Mouse (Mus musculus) regulatory T cell (primary cell): ENCODE results near the gene Hes1.

Experiments
- in situ Hi-C: fragments of 300-600 bp; cut with MboI, MseI; formaldehyde crosslinking; loops from one replicate; pipeline ENCODE4 v1.15.1; 2025; ENCODE audit warnings: high pct_unique_total_duplicates

The Hes1 gene

DNA sequence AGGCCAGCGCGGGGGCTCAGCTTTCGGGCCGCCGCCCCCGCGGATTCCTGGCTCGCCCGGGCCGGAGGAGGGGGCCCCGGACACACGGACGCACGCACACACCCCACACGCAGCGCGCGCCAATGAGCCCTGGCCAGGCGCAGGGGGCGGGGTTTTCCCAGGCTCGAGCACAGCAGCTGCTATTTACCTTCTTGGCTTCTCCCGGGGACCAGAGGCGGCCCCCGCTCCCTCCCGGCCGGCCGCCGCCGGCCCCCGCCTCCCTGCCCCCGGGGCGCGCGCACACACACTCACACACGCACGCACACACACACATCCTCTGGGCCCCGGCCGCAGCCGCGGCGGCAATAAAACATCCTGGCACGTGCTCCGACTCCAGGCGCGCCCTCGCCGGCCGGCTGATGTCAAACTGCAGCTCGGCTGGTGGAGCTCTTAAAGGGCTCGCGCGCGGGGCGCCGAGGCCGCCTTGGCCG lies at the start of gene Hes1:
TSS of gene Hes1 (plus strand) at position 401 of the 470 bp plus-strand sequence.
- in situ Hi-C loops = no loop called here

DNA sequence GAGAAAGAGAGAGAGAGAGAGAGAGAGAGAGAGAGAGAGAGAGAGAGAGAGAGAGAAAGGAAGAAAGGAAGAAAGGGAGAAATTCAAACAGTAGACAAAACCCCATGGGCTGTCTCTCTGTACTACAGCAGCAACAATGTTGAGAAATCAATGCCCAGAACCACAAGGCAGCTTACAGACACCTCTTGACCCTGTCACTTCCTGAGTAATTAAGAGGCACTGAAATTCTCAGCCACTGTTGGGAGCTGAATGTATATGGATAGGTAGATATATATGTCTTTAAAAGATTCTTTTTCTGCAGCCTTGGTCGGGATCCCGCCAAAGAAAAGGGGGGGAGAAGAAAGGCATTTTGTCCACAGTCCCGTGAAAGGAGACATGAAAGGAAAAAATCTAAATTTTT lies 48.1 kb upstream of the Hes1 start:
- in situ Hi-C loops = no loop called here

DNA sequence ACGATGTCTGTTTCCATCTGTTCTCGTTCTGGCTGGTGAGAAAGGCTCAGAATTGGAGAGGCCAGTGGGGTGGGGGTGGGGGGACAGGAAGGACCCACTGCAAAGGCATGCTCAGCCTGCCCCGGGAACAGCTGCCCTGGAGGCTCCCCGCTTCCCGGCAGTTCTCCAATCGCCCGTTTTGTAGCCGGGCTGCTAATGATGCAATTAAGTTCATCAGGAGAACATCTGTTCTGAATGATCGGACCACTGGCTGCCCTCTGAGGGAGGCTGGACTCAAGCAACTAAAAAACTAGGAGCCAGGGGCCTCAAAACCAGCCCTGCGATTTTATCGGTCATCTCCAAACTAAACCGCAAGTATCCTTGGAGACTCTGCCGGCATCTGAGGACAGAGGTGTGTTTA lies 44.1 kb upstream of the Hes1 start:
- in situ Hi-C loops = no loop called here

DNA sequence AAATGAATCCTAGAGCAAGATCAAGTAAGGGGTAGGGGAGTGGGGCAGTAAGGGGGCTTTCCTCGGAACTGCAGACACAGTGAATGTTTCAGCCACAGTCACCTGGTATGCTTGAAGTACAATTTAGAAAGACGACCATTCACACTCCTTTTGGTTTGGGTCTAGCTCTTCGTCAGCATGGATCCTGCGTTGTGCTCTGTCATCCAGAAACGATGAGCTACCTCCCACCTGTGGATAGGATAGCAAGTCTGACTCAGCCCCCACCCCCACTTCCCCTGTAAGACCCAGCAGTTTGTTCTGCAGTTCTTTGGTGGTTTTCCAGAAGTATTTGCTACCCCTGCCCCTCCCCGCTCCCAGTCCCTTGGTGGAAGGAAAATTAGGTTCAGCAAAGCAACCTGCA lies 41.8 kb upstream of the Hes1 start:
- in situ Hi-C loops = no loop called here

DNA sequence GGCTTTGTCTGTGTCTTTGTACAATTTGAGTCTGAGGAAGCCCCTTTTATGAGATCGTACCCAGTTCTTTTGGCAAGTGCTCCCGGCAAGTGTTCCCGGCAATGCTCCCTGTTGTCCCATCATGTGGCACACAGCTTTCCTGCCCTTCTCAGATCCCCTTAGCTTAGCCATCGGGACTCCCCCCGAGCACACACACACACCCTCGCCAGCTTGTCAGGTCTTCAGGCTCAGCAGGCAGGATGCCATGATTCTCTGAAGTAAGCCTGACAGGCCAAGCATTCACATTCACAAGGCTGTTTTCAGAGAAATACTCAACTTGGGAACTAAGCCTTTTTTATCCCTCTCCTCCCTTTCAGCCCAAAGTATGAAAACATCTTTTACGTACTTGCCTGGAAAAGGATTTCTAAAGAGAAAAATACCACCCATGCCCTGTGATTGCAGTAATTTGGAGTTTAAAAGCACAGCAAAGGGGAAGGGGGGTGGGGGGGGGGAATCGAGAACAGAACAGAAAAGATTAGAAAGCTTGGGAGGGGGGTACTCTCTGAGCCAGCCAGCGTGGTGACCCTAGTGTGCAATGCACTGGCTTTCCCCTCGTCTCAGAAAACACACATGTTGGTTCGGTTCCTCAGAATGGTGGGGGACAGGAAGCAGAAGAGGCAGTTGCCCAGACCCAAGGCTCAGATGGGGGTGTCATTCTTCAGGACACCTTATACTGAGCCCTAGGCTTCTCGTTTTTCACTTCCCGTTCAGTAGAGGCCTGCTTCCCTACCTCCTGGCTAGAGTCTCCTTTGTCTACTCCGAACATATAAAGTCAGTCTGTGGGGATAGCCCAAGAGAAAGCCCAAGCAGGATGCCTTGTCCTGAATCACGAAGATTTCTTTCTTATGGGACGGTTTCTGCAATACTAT lies 41.0 kb upstream of the Hes1 start:
- in situ Hi-C loops = no loop called here

DNA sequence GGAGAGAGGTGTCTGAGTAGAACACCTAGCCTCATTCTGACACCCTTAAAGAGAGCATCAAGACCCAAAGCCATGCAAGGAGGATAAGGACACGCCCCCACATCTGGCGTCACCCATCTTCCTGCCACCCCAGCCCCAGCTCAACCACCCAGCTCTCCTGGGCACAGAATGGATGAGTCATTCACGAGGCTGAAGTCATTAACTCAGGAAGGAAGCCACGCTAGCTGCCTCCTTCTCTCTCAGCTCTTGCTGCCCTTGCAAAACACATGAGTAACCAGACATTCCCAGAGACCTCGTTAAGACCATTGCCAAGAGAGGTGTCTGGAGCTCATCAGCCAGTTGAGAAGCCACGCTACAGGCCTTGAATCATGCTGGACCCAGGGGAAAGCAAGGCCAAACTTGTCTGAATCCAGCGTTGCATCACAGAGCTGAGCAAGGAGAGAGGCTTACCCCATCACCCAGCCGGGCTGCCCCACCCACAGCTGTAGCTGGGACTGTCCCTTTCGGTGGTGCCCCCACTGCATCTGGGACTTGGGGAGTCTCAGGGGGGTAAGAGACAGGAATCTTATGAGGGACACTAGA lies 39.4 kb upstream of the Hes1 start:
- in situ Hi-C loops = no loop called here

DNA sequence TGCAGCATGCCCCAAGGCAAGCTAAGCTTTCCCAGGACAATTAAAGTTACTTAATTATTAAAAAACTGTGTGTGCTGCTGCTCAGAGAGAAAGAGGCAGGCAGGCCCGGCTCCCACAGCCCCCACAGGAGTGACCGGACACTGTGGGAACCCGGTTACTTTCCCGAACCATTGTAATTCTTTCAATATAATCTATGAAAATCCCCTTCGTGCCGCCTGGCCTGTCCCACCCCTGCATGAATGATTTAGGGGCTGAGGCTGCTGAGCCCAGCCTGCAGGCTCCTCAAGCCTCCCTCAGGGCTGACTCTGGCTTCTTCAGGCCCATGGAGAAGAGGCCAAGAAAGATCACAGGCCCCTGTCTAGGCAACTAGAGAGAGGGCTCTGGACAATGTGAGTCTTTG lies 36.0 kb upstream of the Hes1 start:
- in situ Hi-C loops = no loop called here

DNA sequence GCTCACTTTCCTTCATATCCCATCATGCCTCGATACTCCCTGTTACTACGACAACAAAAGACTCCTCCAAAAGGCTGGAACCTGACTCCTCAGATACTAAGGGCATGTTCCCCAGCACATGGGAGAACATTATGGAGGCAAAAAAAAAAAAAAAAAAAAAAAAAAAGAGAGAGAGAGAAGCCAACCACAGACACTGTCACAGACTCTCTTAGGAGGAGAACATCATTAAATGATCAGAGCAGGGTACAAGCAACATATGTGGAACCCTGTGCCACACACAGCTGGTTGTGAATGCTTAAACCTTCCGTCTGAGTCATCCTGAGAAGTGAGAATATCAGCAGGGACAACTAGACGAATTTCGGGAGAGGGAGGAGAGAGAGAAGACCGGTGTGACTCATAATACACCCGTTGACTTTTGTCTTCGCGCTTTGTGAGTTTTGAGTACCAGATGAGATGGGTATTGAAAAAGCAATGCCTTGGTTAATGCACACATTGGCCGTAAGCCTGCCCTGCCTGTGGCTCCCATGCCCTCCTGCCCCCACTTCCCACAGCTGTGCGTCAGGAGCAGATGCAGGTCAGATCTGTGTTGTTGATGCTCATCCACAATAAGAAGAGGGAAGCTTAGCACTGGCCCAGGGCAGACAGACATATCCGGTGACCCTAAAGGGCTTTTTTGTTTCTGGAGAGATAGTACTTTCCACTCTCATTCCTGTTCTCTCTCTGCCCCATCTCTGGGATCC lies 34.8 kb upstream of the Hes1 start:
- in situ Hi-C loops = no loop called here

DNA sequence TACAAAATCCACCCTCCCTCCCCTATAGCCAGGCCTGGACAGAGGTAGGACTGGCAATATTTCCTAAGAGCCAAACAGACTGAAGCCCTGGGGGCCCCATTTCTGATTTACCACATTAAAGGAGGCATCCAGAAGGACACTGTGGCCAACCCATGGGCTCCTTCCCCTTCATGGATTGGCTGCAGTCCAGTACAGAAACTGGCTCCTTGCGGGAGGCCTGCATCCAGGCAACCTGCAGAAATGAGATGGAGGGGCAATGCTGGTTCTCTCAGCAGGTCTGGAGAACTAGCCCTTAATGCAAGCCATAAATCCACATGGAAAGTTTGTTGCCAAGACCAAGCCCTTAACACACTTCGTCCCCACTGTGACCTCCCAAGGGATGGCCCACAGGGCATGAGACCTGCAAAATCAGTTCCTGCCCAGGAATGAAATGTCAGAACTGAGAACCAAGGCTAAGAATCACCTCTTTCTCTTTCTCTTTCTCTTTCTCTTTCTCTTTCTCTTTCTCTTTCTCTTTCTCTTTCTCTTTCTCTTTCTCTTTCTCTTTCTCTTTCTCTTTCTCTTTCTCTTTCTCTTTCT lies 31.8 kb upstream of the Hes1 start:
- in situ Hi-C loops = no loop called here

DNA sequence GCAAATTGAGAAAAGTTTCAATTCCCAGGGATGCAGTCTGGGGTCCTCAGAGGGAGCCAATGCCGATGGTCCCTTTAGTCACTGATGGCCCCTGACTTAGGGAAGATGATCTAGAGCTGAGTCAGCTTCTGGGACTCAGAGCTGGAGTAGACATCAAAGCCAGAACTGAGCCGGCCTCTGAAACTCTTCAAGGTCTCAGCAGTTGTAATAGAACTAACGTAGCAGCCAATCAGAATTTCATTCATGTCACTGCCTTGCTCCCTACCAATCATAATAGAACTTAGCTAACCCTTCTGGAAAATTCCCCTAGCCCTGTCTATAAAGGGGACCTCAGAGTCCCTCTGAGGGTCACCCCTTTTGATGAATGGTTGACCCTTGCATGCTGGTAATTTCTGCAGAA lies 30.8 kb upstream of the Hes1 start:
- in situ Hi-C loops = no loop called here

DNA sequence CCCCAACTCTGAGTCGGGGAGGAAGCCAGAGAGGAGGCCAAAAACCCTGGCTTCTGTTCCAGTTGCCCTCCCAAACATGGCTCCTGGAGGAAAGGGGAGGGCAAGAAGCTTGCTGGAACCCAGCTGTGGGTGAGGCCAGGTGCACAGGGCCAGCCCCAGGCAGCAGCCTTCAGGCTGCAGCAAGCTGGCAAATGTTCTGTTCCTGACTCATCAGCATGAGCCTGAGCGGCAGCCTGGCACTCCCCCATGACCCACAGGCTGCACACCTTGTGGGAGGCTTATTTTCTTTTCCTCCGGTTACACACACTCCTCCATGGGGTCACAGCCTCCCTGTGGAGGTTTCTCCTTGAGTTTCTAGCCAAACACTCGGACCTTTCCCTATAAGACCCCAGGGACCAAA lies 30.2 kb upstream of the Hes1 start:
- in situ Hi-C loops = no loop called here

DNA sequence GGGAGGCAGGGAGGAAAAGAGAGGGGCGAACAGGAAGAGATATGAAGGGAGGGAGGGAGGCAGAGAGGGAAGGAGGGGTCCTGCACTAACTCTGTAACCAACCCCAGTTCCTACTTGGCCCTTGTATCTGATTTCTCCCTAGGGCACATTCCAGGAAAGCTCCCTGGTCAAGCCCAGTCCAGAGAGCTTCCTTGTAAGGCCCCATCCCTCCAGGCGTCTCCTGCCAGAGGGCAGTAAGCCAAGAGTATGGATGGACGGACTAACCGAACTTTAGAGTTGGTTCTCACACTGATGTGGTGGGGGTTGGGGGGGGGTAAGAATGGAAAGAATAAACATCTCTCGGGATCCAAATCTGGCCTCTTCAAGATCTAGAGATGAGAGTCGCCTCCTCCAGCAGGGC lies 29.7 kb upstream of the Hes1 start:
- in situ Hi-C loops = no loop called here

DNA sequence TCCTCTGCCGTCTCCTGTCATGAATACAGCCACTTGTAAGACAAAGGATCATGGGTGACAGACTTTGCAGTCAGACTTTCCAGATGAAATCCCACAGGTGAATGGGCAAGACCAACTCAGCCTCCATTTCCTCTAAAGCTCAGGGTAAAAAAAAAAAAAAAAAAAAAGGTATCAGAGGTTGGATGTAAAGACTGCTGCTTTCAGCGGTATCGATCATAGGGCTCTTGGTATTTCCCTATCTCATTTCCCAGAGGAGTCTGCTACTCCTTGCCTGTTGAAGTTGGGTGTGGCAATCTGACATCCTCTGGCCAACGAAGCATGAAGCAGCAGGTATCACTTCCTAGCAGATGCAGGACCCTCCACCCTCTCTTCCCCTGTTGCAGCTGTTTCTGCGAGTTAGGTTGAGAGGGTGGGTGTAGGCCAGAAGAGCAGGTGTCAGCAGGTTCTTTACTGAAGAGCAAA lies 29.2 kb upstream of the Hes1 start:
- in situ Hi-C loops = no loop called here

DNA sequence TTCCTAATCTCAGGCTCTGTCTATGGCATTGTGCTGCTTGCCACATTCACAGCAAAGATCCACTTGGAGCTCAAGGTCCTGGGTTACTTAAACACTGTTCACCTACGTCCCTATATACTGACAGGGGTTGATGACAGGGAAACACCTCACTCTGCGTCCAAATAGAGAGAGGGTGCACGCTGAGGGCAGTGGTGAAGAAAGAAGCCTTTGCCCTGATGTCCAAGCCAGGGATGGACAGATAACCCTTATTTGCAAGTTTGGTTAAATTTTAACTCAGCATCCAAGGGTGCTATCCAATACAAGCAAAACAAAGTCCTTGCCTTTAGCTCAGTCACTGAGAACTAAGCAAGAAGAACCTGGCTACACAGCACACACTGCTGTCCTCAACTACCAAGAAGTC lies 28.1 kb upstream of the Hes1 start:
- in situ Hi-C loops = no loop called here

DNA sequence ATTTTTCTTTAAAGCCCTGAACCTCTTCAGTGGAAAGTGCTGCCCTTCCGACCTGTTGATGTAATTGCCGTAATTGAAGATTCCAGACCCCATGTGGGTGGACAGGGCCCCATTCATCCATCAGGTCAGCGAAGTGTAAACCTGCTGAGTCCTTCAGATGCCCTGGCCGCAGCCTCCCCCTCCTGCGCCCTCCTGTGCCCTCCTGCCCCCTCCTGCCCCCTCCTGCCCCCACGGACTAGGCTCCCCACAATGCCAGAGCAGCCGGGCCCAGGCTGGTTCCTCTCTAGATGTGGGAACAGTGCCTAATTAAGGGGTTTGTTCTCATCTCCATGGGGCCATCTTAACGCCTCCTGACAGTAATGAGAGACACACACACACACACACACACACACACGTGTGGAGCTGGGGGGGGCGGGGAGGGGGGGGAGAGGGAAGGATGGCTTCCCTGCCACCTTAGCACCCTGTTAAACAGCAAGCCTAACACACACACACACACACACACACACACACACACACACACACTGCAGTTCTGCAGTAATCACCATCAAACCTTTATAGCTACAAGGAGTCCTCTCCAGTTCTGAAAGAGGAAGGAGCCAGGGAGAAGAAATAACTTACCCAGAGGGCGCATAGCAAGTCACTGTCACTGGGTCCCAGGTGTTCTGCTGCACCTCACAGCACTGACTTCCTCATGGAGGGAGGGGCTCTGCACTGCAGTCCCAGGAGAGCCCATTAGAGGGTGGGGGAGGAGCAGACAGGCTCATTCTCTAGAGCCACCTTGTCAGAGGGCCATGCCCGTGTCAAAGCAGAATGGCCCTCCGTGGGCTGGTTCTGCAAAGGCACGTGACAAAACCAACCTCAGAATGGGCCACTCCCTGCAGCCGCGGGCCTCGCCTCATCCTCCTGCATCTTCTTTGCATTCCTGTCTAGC lies 25.3 kb upstream of the Hes1 start:
- in situ Hi-C loops = no loop called here

DNA sequence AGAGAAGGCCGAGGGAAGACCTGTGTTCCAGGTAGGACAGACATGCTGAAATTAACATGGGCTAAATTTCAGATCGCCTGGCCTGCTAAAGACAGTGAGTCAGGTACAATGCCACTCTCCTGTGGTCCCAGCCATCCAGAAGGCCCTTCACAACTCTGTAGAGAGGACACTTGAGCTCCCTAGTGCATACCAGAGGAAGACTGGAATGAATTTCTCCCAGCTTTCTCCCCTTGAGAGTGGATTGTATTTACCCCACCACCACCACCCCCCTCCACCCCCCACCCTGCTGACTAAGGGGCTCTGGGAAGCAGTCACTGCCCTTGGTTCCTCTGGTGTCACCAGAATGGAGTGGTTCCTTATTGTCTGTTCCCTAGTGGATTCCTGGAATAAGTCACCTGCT lies 24.3 kb upstream of the Hes1 start:
- in situ Hi-C loops = no loop called here

DNA sequence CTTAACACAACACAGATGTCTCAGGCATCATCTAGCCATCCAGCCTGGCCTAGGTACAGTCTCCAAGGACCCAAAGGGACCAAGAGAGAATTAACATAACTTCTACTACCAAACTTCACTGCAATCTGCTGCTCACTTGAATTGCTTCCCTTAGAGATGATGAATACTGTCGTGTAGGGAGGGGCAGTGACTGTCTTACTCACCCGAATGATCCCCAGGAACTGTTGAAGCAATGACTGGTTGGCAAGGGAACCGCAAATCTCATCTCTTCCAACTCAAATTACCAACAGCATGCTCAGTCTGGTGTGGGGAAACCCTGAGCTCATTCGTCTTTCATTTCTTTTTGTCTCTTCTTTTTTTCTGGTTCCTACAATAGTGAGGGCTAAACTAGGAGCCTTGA lies 21.3 kb upstream of the Hes1 start:
- in situ Hi-C loops = no loop called here

DNA sequence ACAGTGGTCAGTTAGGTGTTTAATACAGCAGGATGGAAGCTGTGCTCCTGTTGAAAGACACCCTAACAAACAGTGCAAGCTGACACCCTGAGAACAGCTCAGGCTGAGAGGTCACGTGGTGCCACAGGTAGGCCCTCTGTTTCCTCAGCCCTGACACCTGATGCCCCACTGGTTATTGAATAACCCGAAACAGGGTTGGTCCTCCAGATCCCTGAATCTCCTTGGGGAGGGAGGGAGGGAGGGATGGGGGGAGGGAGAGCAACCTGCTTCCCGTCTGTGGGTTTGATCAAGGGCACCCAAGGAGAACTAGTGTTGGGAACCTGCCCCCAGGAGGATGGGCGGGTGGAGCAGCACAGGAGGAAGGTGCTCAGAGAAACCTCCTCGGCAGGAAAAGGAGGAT lies 18.6 kb upstream of the Hes1 start:
- in situ Hi-C loops = no loop called here

DNA sequence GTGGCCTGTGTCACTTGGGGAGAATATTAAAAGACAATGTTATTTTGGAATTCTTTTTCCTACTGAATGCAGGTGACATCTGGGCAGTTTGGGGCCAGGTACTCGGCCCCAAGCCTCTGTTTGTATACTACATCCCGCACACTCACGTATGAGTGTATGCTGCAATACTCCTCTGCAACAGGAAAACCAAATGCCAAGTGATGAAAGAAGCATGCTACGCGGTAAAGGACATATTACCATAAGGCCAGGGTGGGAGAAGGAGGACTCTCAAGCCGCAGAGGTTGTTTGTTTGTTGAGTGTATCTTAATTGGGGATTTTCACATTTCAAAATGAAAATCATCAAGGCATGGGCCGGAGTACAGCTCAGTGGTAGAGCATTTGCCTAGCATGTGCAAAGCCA lies 17.2 kb upstream of the Hes1 start:
- in situ Hi-C loops = no loop called here

DNA sequence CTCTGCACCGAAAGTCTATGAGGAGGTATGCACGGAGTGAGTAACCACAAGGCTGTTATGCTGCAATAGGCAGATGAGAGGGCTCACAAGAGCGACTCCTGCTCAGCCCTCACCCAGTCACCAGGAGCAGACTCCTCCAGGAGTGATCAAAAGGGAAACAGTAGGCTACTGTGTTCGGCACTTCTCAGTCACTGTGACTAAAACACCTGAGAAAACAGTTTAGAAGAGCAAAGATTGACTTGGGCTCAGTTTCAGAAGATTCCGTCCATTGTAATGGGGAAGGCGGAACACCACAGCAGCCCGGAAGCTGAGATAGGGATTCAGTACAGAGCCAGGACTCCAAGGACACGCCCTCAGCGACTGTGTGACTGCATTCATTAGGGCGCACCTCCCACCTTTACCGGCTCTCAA lies 16.8 kb upstream of the Hes1 start:
- in situ Hi-C loops = no loop called here
